Mouse (Mus musculus) cerebellum, adult 9-11 months (tissue): Measurements from ENCODE around the gene Eif5a.

Experiments used
- DNase-seq: peaks from one replicate; pipeline ENCODE4 v3.0.0; 2022

Gene Eif5a

GRCm38 (mm10) chr11:69900471-69901405 lies 21.0 kb downstream of the Eif5a start, which contains the start of the genes 2810408A11Rik and Neurl4:
Gene 2810408A11Rik, minus strand, starts transcription at chr11:69900987.
Gene Neurl4, plus strand, starts transcription at chr11:69901072.
- peak; percentile 93 for DNase-seq

- DNase-seq = peak; percentile 55
Observed at GRCm38 (mm10) chr11:69899870-69900269, 21.9 kb downstream of the Eif5a start.

DNA sequence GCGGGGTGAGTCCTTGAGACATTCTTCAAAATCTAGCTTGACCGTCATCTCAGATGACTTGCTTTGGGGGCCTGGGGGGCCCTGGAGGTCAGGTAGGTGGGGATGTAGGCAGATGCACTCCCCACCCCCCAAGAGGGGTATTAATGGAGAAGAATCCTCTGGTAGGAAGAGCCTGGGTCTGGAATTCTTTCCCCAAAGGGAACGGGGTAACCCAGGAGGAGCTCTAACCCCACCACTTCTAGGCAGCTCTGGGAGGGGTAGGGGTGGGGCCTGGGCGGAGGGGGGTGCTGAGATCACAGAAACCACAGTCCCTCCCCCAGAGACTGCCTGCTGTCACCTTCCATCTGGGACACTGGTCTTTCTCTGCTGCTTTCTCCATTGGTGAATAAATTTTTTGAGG lies 26.5 kb downstream of the Eif5a start, which contains the start of gene Acap1:
Gene Acap1 (minus strand): TSS at position 249 of the 400 bp plus-strand sequence.
- DNase-seq = no peak

DNA sequence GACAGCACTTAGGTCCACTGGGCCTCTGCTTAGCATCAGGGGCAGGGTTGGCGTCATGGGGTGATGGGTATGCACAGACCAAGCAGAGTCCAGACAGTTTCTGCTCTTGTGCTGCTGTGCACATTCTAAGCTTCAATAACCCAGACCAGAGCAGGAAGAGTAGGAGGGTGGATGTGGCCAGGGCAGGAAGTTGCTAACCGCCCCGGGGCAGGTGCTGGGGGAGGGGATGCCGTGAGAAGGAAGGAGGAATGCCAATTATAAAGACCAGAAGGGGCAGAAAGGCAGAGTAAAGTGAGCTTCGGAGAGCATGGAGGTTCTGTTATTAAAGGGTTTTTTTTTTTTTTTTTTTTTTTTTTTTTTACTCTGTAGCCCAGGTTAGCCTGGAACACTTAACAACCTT lies 27.1 kb downstream of the Eif5a start:
- DNase-seq = no peak

DNA sequence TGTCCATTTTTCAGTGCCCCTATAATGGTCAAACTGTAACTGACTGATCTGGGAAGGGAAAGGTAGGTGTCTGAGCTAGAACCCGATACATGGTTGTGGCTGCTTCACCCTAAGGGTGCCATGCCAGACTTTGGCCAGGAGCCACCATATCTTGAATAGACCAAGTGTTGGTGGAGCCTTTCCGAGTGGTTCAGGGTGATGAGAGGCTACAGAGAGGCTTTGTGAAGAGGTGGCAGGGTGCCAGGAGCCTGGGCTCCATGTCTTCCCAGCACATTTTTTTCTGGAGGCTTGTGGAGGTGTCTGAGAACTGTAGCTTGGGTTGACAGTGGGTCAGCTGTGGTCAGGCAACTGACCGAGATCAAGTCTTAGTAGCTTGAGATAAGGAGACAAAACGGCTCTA lies 30.3 kb downstream of the Eif5a start:
- DNase-seq = no peak

DNA sequence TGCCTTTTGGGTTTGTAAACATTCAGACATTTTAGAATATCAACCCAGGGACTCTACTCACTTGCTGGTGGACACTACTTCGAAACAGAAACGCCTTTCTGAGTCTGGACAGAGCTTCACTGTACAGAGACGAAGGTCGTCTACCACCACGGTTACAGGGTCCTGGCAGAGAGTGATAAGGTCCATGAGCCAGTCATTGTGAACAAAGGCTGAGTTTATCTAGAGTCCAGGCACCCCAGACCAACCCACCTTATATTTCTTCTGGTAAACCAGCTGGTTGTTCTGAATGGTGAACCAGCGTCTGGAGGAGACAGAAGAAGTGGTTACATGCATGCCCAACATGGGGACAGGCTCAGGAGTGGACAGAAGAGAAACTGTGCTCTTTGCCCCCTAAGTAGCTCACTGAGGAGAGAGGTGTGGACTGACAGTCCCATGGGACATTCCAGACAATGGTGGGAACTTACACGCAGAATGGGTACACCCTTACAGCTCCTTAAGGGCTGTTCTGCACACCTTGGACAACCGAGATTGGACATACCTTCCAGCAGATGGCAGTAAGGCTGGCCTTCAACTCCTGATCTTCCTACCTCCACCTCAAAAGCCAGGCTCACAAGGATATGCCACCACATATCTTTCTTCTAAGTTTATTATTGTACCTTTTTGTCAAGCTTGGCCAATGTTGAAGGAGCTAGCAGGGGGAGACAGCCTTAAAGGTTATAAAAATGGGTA lies 34.7 kb downstream of the Eif5a start:
- no peak for DNase-seq

DNA sequence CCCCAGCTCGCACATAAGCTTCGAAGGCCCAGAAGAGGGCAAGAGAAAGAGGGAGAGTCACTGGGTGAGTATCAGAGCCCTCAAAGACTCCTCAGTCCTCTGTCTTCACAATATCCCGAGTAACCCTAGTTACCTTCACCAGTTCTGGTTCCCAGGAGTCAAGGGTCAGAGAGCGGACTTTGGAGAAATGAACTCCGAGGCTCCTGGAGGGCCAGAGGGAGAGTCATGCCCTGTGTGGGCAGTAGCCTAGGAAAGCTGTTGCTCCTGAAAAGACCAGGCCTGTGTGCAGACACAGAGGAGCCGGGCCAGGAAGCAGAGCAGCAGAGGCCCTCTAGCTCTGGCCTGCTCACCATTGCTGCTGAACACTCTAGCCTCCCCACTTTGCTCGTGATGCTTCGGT lies 37.1 kb downstream of the Eif5a start:
- no peak for DNase-seq

GRCm38 (mm10) chr11:69884240-69884639 lies 37.5 kb downstream of the Eif5a start:
- DNase-seq = no peak

- DNase-seq = peak; percentile 22
Observed at GRCm38 (mm10) chr11:69883527-69884151, 38.1 kb downstream of the Eif5a start.

DNA sequence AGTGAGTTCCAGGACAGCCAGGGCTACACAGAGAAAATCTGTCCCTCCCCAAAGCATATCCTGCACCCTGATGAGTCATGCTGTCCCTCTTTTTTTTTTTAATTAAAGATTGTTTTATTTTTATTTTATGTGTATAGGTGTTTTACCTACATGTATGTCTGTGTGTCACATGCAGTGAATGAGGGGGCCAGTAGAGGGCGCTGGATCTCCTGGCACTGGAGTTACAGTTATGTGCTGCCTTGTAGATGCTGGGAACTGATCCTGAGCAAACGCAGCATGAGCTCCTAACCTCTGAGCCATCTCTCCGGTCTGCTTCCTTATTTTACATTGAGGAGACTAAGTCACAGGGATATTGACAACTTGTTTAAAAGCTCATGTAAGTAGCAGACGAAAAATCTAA lies 38.7 kb downstream of the Eif5a start:
- DNase-seq = peak; percentile 39

DNA sequence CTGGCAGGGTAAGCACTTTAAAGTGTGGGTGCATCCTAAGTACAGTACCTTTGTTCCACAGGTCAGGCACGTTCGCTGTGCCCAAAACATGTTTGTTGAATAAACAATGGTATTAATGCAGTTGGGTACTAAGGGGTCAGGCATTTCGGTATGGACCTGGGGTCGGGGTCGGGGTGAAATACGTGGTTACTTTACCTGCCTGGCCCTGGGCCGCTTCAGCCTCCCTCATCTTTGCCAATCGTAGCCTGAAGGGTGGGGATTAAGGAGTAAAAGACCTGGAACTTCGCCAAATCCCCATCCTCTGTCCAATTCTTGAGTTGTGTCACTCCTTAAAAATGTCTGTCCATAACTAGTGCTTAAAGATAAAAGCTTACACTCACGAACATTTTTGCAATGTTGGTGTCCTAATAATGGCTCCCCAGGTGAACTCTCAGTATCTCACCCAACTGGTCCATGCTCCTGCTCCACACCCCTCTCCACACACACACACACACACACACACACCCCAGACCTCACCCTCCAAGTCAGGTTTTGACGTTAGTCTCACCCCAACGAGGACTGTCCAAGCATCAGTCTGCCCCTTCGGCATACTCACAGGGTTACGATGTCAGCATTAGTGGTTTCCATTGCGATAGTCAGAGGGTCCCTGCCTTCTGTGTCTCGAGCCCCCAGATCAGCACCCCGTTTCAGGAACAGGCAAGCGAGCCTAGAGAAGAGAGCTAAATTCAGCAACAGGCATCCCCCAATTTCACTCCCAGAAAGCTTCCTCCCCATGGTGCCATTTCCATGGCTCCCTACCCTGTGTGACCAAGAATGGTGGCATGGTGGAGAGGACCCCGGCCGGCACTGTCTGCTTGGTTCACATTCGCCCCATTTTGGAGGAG lies 39.7 kb downstream of the Eif5a start:
- peak; percentile 31 for DNase-seq

DNA sequence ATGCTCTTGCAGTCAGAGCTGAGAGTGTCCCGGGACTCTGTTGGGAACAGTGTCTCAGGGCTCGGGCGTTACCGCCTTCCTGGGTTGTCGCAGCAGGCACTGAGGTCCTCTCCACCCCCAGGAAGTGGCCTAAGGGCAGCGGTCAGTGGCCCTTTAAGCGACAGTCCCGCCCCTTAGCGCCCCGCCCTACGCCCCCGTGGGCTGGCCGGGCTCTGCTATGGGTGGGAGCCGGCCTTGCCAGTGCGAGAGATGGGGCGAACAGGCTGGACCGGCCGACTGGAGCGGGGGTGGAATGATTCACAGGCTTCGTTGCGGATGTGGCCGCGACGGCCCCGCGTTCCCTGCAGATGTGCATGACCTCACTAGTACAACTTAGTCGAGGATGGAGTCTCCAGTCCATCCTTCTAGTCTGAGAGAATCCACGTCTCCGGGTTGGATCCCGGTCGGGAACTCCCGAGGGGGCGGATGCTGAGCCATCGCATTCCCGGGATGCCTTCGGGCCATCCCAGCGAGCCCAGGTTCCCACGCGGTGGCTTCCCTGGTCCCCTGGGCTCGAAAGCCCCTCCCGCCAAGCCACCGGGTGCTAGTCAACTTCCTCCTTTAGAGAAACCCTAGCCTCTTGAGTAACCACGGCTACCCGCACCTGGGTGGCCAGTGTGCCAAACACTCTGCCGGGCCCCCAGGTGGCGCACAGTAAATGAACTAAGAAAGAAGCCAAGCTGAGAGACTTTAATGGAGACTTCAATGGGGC lies 40.7 kb downstream of the Eif5a start, which contains the start of gene Kctd11:
Gene Kctd11 (minus strand): TSS at position 554 of the 751 bp plus-strand sequence.
- peak; percentile 82 for DNase-seq

- peak; percentile 57 for DNase-seq
Observed at GRCm38 (mm10) chr11:69880506-69880852, 41.3 kb downstream of the Eif5a start.

- no peak for DNase-seq
Observed at GRCm38 (mm10) chr11:69879711-69880110, 42.0 kb downstream of the Eif5a start.

DNA sequence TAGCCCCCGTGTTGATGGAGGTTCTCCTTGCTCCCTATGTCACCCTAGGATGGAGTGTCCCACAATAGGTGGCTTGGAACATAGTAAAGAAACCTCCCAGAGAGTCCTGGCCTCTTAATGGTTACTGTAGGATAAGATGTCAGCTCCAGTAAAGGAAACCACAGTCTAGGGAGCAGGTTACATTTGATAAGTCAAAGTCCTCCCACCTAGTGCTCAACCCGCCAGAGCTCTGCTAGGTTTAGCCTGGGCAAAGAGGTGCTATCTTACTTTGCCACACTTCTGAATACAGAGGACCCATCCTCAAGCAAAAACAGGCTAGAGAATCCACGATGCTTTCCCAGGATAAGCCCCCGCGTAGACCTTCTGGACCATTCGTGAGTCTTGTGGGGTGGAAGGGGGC lies 42.8 kb downstream of the Eif5a start:
- DNase-seq = no peak

- no peak for DNase-seq
Observed at GRCm38 (mm10) chr11:69878399-69878798, 43.4 kb downstream of the Eif5a start.

DNA sequence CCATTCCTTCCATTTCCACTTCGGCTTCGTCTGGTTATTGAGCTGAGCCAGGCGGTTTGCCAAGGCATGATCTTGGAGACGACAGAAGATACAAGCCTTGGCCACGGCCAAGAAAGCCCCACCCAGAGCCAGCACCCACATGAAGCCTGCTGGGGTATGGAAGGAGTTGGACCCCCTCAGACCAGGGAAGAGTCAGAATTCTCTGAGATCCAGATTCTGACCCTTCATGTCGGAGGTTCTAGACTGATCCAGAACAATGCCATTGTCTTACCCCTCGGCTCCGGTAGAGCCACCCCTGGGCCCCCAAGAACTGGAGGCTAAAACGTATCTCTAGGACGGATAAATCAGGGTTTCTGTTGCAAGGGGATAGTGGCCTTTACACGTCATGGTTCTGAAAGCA lies 43.9 kb downstream of the Eif5a start, which contains the start of gene Tmem95:
Gene Tmem95 (minus strand): TSS at position 141 of the 400 bp plus-strand sequence.
- no peak for DNase-seq

GRCm38 (mm10) chr11:69876867-69877266 lies 44.9 kb downstream of the Eif5a start:
- peak; percentile 83 for DNase-seq

- DNase-seq = no peak
Observed at GRCm38 (mm10) chr11:69876186-69876585, 45.6 kb downstream of the Eif5a start.

GRCm38 (mm10) chr11:69872451-69872850 lies 49.3 kb downstream of the Eif5a start:
- no peak for DNase-seq

DNA sequence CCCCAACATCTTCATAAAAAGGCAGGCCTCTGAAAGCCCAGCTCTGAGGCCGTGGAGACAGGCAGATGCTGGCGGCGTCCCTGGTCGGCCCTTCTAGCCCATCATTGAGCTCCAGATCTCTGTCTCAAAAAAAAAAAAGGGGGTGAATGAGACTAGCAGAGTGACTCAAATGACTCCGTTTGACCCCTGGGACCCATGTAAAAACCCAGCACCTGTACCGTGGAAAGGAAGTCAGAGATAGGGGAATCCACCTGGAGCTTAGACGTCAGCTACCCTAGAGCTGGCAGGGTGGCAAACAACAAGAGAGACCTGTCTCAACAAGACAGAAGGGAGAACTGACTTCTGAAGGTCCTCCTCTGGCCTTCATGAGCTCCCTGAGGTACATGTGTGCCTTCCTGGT lies 49.9 kb downstream of the Eif5a start:
- no peak for DNase-seq
